Mouse (Mus musculus) Muller cell, postnatal 12 days (primary cell): ENCODE measurements around the gene Cd4.
A peak's percentile ranks its signal among the peaks of the same experiment; 100 is the strongest.
"Not testable (repeated sequence)": the region's sequence is repeated elsewhere in the genome, so short reads cannot be mapped to it uniquely, and the experiment has no call there.

Experiments
- DNase-seq: peaks from one replicate; pipeline ENCODE4 v3.0.0-alpha.2; 2015; ENCODE audit errors: inconsistent ontology term

Cd4 gene

DNA sequence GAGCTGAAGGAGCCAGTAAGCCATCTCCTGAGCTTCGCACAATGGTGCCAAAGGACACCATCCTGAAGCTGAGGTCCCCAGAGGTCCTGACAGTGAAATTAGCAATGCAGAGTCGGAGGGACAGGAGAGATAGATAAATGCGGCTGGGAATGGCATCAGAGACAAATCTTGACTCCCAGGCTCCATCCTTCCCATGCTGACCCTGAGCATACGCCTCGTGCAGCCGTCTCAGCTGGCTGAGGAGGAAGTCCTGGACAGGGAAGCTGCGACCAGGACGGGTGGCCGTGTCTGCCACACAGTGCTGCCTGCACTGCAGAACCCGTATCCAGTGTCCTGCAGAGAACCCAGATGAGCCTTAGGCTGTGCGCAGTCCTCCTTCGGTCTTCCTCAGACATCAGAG is 33.4 kb downstream of the Cd4 start:
- DNase-seq: no peak

DNA sequence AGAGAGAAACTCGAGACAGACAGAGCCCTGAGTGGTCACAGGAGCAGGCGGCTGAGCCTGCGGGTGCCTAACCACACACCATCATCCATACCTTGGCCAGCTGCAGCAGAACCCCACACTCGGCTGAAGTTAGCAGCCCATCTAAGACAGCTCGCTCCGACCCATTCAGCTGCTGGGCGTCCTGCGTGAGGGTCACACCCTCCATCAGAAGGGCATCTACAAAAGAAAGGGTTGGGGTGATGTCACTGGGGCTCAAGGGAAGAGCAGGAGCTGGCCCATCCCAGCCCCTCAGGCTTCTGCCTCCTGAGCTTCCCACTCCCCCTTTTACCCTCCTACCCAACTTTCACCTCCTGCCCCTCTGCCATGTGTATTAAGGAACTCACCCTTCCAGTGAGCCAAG is 37.5 kb downstream of the Cd4 start:
- no peak for DNase-seq

DNA sequence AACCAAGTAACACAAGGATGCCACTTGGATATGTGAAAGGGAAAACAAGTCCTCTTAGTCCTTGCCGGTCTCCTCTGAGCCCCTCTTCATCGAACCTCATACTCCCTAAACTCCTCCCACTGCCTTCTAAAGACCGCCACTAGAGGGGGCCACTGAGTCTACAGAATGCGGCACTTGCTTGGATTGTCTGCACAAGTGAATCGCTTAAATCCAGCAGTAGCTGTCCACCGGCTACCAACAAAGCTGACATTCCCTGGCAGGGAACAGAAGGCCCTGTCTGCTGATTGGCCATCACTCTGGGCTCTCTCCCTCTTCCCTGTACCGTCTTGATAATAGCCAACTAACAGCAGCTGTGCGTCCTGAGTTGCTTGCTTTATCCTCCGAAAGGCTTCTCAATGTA is 40.7 kb downstream of the Cd4 start:
- peak; percentile 89 for DNase-seq

DNA sequence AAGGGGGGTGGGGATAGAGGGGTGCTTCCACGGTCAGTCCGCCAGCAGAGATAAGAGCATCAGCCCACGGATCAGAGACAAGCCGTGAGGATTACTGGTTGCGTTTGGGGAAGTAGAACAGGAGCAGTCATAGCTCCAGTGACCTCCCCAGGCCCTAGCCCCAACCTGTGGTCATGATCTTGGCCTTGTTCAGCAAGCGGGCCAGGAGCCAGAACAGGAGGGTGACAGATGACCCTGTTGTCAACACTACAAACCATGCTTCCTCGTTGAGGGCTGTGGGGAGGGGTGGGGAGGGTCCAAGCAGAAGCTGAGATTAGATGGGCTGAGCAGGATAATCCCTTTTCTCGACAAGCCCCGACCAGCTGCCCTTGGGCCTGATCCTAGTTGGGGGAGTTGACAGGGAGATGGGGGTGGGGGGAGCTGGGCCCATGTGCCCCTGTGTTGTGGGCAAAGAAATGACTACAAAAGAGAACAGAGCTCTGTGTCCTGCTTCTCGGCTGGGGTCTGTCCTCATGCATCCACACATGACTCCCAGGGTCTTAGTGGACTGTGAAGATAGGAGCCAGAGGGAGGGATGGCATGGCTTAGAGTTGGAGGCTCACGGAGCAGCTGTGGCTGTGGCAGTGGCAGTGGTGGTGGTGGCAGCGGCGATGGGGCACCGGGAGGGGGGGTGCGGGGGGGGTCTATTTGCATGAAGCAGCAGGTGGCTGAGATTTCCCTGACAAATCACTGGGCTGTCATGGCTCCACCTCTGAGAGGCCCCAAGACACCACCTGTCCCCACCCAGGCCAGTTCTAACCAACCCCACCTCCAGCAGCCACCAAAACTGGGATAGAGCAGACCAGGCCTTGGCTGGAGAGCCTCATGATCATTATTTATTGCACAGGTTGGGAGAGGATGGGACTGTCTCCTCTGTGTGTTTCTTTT is 47.5 kb downstream of the Cd4 start, which contains the start of gene Gnb3:
Gene Gnb3 (minus strand): TSS at position 35 of the 927 bp plus-strand sequence.
- DNase-seq: no peak

DNA sequence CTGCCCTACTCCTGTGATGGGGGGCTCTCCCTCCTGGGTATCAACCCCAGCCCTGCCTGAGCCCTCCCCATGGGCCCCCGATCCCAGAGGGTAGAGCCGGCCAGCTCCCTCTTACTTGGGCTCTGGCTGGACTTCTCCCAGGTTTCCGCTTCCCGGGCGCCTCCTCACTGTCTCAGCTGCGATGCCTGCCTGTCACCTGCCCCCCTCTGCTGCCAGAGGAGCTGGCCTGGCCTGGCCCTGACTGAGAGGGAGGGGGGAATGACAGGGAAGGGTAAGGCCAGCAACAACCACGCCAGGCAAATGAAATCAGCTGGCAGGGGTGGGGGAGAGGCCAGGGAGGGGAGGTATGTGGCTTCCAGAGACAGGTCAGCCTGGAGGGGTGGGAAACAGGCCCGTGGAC is 48.2 kb downstream of the Cd4 start:
- DNase-seq: peak; percentile 17

DNA sequence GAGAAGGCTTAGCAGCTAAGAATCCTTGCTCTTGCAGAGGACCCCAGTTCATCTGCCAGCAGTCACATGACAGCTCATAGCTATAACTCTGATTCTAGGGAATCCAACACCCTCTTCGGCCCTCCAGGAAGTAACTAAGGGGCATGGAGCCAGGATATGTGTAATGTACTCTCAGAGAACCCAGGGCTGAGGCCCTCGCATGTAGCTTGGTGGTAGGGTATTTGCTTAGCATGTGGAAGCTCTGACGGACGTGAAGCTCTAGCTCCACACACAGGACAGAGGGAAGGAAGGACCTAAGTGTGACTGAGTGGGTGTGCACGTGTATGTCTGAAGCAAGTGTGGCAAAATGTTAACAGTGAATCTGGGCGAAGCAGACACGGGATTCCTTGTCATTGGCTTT is 51.6 kb downstream of the Cd4 start:
- DNase-seq: no peak

DNA sequence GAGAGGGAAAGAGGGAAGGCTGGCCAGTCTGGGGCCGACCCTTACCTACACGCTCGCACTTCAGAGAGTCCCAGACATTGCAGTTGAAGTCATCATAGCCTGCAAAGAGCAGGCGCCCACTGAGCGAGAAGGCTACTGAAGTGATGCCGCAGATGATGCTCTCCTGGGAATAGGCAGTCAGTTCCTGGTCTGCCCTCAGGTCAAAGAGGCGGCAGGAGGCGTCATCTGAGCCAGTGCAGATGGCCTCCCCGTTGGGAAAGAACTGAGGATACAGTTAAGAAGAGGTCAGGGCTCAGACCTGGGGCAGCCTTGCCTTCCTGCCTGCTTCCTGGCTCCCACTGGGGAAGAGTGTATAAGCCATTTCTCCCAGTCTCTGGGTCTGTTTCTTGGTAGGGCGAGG is 52.5 kb downstream of the Cd4 start:
- no peak for DNase-seq

DNA sequence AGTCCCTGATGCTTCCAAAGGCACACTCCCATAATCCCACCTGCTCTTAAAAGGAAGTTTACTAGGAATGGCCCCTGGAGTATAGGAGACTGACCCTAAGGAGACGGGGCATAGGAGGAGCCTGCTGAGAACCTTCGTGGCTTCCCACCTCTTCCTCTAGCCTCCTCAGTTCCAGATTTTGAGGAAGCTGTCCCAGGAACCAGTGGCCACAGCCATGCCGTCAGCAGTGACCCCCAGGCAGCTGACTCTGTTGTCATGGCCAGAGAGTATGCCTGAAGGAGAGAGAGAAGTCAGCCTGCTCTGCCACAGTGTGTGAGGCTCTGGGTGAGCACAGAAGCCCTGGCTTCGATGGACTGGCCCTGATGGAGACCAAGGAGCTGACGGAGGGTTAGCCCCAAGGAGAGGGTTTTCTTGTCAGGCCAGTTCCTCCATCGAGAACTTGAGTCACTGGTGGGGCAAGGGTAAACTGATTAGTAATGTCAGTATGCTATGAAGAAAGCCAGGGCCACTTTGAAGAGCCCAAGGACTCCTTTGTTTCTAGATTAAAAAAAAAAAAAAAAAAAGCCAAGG is 53.4 kb downstream of the Cd4 start:
- no peak for DNase-seq

DNA sequence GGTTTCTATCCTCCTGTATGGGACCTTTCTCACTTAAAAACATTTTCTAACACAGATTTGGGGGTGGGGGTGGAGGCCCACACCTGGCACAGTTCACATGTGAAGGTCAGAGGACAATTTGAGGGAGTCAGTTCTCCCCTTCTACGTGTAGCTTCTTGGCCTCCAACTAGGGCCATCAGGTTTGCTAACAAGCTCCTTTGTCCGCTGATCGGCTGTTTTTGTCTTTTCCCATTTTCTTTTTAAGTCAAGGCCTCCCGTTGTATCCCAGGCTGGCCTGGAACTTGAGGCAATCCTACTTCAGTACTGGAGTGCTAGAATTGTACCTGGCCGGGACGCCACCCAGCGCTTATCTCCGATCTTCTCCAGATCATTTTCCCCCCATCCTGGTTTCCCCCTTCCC is 56.4 kb downstream of the Cd4 start:
- no peak for DNase-seq

DNA sequence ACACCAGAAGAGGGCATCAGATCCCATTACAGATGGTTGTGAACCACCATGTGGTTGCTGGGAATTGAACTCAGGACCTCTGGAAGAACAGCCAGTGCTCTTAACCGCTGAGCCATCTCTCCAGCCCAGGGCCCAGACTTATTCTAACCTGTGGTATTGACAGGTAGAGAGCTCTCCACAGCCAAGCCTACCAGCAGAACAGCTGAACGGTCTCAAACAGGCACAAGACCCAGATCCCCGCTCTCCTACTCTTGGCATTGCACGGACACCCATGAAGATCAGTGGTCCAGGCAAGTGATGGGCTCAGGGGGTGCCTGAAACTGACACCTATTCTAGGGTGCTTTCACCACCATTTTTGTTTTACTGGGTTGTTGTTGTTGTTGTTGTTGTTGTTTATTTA is 56.8 kb downstream of the Cd4 start:
- DNase-seq: not testable (repeated sequence)

DNA sequence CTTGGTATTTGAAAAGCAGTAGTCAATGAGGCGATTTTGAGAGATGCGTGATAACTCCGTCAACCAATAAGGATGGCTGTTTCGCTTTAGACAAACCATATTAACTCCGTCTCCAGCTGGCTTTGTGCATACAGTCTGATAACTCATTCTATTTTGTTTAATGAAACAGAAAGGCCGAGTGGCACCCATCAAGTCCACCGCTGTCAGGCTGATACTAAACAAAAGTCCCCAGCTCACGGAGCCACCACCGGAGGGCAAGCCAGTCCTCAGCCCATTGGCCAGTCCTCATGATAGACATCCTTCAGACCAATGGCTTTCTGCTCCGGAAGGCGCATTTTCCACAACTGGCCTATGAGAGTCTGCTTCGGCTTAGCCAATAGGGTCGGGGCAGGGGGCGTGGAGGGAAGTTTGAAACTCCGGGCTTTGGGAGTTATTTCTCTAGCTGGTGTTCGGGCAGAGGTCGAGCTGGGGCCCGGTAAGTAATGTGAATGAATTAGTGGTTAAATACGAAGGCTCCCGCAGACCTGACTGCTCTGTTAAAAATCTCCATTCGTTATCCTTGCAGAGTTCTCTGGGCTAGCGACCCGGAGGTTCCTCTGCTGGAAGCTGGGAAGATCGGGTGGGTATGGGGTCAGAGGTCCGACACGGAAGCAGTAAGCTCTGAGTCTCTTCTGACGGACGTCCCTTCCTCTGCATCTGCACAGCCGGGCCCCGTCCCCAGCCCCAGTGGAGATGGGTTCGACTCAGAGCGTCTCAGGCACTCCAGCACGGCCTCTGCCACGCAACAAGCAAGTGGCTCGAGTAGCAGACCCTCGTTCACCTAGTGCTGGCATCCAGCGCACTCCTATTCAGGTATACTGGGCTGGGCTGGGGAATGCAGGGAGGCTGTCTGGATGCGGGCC is 58.0 kb downstream of the Cd4 start:
- DNase-seq: peak; percentile 98

DNA sequence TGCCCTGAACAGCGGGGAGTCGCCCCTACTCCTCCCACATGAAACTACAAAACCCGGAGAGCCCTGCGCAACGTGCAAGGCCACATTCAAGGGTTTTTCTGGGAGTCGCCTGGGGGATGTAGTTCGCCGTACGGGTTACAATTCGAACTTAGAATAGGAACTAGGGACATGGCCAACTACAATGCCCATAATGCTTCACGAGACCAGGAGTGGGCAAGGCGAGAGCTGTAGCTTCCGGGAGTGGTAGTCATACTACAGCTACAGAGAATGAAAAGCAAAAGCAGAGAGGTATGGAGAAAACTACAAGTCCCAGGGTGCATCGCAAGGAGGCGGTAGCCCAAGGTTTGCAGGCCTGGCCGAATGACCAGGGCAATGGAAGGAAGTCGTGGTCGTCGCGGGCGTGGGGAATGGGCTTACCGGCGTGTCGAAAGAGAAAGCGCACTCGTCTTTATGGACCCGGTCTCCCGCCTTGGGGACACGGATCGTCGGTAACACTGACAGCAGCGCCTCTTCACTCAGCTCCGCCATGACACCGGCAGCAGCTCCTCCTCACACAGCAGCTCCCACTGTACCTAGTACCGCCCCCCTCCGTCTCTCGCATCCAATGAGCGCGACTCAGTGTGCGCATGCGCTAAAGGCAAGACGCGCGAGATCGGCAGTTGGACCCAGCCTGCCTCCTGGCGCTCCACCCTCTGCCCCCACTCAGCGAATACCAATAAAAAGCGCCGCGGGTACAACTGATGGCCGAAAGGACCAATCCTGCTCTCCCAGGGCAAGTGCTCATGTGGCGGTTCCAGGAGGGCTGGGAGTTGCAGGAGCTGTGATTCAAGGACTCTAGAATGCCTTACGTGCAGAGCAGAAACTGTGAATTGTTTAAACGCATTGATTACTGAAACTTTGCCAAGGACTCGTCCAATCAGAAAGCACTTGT is 58.9 kb downstream of the Cd4 start, which contains the start of the genes Usp5 and Cdca3:
Gene Usp5 (minus strand): TSS at position 617 of the 931 bp plus-strand sequence.
Gene Cdca3 (plus strand): TSS at position 680 of the 931 bp plus-strand sequence.
- DNase-seq: peak; percentile 100

DNA sequence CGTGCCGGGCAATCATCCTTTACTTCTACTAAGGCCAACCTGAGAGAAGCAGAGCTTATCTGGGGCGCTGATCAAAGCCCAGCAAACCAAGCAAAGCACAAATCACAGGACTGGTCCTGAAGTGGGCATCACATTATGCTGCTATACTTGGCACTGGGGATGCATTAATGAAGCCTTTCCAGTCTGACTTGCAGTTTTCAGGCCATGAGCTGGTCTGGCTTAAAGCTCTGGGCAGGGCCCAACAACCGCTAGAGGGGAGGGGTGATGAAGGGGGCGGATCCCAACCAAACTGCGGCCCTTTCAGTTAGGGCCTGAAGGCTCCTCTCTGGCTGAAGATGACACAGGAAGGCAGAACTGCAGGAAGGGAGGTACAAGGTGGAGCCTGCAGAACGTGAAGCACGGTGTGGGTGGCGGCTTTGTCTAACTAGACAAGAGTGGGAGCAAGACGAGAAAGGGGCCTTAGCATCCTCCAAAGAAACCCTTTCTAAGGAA is 59.9 kb downstream of the Cd4 start:
- peak; percentile 86 for DNase-seq

DNA sequence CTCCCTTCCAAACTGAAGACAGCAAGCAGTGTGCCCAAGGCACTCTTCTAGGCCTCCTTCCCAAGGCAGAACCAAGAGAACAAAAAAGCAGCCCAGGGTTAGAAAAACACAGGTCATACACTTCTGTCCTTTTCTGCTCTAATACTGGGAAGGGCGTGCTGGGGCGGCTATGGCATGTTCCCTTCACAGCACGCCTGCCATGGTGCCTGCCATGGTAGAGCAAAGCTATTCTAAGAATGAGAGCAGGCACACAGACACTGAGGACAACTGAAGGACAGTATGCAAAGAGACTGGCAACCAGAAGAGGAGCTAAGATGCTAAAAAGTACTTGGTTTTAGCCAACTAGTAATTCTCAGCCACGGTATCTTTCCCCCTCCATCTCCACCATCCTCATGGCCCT is 66.0 kb downstream of the Cd4 start:
- no peak for DNase-seq

DNA sequence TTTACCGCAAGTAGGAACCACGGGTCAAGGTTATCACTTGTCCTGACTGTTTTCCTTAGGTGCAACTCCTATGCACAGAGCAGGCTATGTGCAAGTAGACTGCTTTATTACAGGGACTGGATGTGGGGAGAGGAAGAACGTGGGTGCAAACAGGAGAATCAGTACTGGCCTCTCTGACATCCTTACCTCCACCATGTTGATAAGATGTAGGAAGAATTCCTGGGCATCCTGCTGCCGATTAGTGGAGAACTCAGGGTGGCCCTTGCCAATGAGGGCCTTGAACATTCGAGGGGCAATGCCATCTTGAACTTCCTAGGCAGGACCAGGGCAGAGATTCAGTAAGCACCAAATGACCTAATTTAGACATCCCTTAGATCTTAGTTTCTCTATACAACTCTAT is 67.1 kb downstream of the Cd4 start:
- no peak for DNase-seq

DNA sequence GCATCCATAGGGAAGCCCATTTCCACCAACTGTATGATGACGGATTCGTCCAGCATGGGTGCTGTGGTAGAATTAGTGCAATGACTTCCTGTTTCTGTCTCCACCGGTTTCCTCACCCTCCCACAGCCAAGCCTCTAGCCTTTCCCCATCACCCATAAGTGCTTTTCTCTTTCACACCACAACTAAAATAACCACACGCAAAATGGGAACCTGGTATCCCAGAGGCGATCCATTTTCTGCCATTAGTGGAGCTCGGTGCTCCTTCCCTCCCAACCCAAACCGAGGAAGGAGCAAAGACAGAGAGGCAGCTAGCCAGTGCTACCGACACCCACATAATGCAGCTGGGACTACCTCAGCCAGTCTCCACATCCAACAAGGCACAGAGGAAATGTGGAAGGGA is 70.0 kb downstream of the Cd4 start:
- DNase-seq: no peak

DNA sequence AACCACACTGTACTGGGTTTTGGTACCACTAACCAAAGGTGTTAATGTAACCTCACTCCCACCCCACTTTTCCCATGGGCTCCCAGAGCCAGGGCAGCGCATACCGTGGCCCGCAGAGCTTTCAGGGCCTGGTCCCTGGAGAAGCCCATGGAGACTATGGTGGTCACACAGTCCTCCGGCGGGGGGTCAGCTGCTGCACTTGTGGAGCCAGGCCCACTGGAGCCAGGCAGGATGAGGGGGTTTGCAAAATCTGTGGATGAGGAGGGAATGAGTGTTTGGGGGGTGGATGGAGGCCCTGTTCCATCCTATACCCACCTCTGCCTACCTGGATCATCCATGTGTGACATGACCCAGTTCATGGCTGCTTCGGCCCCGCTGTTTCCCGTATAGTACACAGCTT is 70.5 kb downstream of the Cd4 start:
- DNase-seq: no peak

DNA sequence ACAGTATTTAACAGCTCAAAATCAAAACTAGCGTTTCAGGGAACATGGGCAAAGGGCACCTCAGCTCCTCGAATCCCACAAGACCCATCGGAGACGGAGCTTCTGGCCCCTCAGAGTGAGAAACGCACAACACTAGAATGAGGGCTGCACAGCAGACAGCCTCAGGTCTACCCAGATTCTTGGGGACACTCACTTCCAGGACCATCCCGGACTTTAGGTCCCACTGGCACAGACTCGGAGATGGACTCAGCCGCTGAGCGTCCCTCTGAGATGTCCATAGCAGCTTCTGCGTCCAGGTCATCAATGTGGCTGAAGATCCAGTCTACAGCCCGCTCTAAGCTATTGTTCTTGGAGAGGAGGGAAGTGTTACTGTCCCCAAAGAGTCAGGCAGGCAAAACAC is 70.9 kb downstream of the Cd4 start:
- DNase-seq: no peak

DNA sequence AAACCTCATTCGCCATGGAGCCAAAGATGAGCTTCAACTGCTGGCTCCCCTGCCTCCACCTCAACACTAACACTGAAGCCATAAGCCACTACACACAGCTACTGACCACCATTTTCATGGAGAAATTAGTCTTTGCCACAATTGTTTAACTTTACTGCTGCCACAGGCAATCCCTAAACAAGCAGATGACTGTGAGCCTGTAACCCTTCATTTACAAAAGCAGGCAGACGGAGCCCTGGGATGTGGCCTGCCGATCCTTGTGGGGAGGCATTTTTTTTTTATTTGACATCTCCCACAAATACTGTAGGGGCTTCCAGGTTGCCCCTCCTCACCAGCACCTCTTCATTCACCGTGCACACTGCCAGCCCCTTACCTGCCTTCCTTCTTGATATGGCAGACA is 71.4 kb downstream of the Cd4 start:
- no peak for DNase-seq

DNA sequence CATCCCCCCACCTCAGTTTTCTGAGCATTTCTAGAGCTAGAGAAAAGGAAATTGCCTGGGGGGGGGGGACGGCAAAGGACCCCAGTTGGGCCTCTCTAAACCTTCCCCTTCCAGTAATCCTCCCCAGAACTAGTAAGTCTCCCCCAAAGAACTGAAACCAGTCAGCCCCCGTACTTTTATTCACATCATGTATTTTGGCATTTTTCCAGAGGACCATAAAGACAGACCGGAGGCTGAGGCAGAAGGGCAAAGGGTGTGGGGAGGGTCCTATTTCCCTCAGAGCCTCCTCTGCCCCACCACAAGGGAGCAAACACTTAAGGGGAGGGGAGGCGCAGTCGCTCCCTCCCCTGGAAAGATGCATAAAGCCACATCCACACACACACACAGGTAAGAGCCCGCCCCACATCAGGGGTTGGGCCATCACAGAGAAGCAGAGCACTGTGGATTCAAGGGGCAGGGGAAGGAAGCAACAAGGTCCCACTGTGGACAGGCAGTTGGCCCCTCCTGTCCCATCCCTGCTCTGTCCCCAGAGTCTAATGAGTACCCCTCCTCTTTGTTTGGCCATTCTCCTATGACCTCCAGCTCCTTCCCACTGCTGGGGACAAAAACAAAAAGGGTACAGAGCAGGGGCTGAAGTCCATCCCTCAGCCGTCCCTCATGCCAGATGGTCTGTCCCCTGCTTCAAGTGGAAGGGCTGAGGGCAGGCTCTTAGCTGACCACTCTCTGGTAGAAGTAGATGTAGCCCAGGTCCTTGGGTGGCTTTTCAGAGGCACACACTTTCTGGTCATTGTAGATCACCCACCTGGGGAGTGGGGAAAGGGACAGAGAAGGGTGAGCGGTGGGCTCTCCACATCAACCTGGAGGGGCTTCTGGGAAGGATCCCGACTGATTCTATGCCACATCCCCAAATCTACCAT is 72.9 kb downstream of the Cd4 start:
- DNase-seq: no peak
